Mouse (Mus musculus) cerebellum, adult 9-11 months (tissue): ENCODE results near the gene Cd84.
A peak's percentile ranks its signal among the peaks of the same experiment; 100 is the strongest.
"Not testable (repeated sequence)": the region's sequence is repeated elsewhere in the genome, so short reads cannot be mapped to it uniquely, and the experiment has no call there.

Source experiments
- DNase-seq: peaks from one replicate; pipeline ENCODE4 v3.0.0; 2022

Gene Cd84

GRCm38 (mm10) chr1:171839488-171839887, at the start of gene Cd84:
Cd84 (plus strand) TSS chr1:171839697.
- no peak for DNase-seq

- no peak for DNase-seq
Measured at GRCm38 (mm10) chr1:171791491-171791890, 48.0 kb upstream of the Cd84 start.

GRCm38 (mm10) chr1:171796185-171796584, 43.3 kb upstream of the Cd84 start:
- no peak for DNase-seq

- no peak for DNase-seq
Measured at GRCm38 (mm10) chr1:171797840-171798239, 41.7 kb upstream of the Cd84 start.

GRCm38 (mm10) chr1:171799648-171800047, 39.8 kb upstream of the Cd84 start:
- DNase-seq: no peak

- not testable (repeated sequence) for DNase-seq
Measured at GRCm38 (mm10) chr1:171811048-171811447, 28.4 kb upstream of the Cd84 start.

GRCm38 (mm10) chr1:171815545-171816439, 23.7 kb upstream of the Cd84 start:
- DNase-seq: peak; percentile 4

GRCm38 (mm10) chr1:171816991-171817390, 22.5 kb upstream of the Cd84 start:
- DNase-seq: no peak

GRCm38 (mm10) chr1:171821331-171821730, 18.2 kb upstream of the Cd84 start:
- no peak for DNase-seq

GRCm38 (mm10) chr1:171825462-171825861, 14.0 kb upstream of the Cd84 start:
- DNase-seq: no peak

- DNase-seq: no peak
Measured at GRCm38 (mm10) chr1:171826164-171826563, 13.3 kb upstream of the Cd84 start.

GRCm38 (mm10) chr1:171827674-171828073, 11.8 kb upstream of the Cd84 start:
- DNase-seq: no peak

GRCm38 (mm10) chr1:171840450-171841023, 1.0 kb downstream of the Cd84 start:
- DNase-seq: no peak

- no peak for DNase-seq
Measured at GRCm38 (mm10) chr1:171845035-171845754, 5.7 kb downstream of the Cd84 start.

GRCm38 (mm10) chr1:171848201-171848600, 8.7 kb downstream of the Cd84 start:
- DNase-seq: no peak

GRCm38 (mm10) chr1:171848757-171849156, 9.3 kb downstream of the Cd84 start:
- no peak for DNase-seq

- DNase-seq: no peak
Measured at GRCm38 (mm10) chr1:171849454-171849853, 10.0 kb downstream of the Cd84 start.

- no peak for DNase-seq
Measured at GRCm38 (mm10) chr1:171865467-171865866, 26.0 kb downstream of the Cd84 start.

GRCm38 (mm10) chr1:171886989-171887388, 47.5 kb downstream of the Cd84 start:
- DNase-seq: no peak

- DNase-seq: not testable (repeated sequence)
Measured at GRCm38 (mm10) chr1:171895364-171895763, 55.9 kb downstream of the Cd84 start, which contains the start of gene Gm10521. Gm10521 (plus strand) TSS chr1:171895664.

- DNase-seq: no peak
Measured at GRCm38 (mm10) chr1:171904011-171904410, 64.5 kb downstream of the Cd84 start.

GRCm38 (mm10) chr1:171915638-171916458, 76.4 kb downstream of the Cd84 start:
- DNase-seq: no peak
